Mouse (Mus musculus) MEL (cell line): ENCODE measurements around the gene Col4a6. TPM values are rescaled to one million over a fixed set of nuclear protein-coding genes. Genes with fewer than 3 reads are reported as not detected.

Source experiments
- DNase-seq: peaks from one replicate; pipeline ENCODE4 v3.0.0; 2011; ENCODE audit warnings: low read depth, low spot score
- H3K27ac ChIP-seq: 2 replicates; pipeline ENCODE4 v1.5.1; 2012; ENCODE audit warnings: low read depth, mild to moderate bottlenecking, control low read depth, low read length, moderate library complexity; ENCODE audit not compliant: control insufficient read depth
- H3K27me3 ChIP-seq, 2 experiments: fragments of 150-350 bp in 1 of 2; sonication (generic) in 1 of 2; 2 replicates each; pipeline ENCODE4 v1.6.1; 2012; ENCODE audit warnings: low read length in 2 of 2, mild to moderate bottlenecking in 2 of 2, improper control_type of control experiment in 1 of 2, moderate library complexity in 1 of 2; ENCODE audit not compliant: insufficient read depth in 2 of 2, control insufficient read depth in 1 of 2
- H3K36me3 ChIP-seq, 2 experiments: 2 replicates each; pipeline ENCODE4 v1.6.1; 2012 to 2014; ENCODE audit warnings: low read length in 2 of 2, improper control_type of control experiment in 1 of 2, inconsistent platforms in 1 of 2, mild to moderate bottlenecking in 1 of 2; ENCODE audit not compliant: insufficient read depth in 2 of 2, control insufficient read depth in 1 of 2
- H3K4me1 ChIP-seq, 2 experiments: fragments of 150-350 bp in 1 of 2; sonication (generic) in 1 of 2; 2 replicates each; pipeline ENCODE4 v1.6.1; 2012; ENCODE audit warnings: low read length in 2 of 2, improper control_type of control experiment in 1 of 2, mild to moderate bottlenecking in 1 of 2; ENCODE audit not compliant: insufficient read depth in 2 of 2, control insufficient read depth in 1 of 2
- H3K4me3 ChIP-seq, 2 experiments: fragments of 150-350 bp in 1 of 2; sonication (generic) in 1 of 2; 2 replicates each; pipeline ENCODE4 v1.5.1; 2012; ENCODE audit warnings: low read depth in 2 of 2, low read length in 2 of 2, mild to moderate bottlenecking in 2 of 2, moderate library complexity in 2 of 2, control low read depth in 1 of 2, improper control_type of control experiment in 1 of 2; ENCODE audit not compliant: control insufficient read depth in 1 of 2, insufficient read depth in 1 of 2
- H3K79me2 ChIP-seq: 2 replicates; pipeline ENCODE4 v1.6.1; 2012; ENCODE audit warnings: mild to moderate bottlenecking, low read length, moderate library complexity; ENCODE audit not compliant: control insufficient read depth, poor library complexity, insufficient read depth
- H3K9ac ChIP-seq: 2 replicates; pipeline ENCODE4 v1.6.1; 2012; ENCODE audit warnings: low read depth, mild to moderate bottlenecking, control low read depth, low read length, moderate library complexity; ENCODE audit not compliant: control insufficient read depth, poor library complexity, severe bottlenecking
- H3K9me3 ChIP-seq: fragments of 150-350 bp; sonication (generic); replicated peaks from 2 replicates; pipeline ENCODE4 v1.6.1; 2012; ENCODE audit warnings: mild to moderate bottlenecking, low read length, improper control_type of control experiment, moderate library complexity; ENCODE audit not compliant: insufficient read depth
- CHD2 ChIP-seq: IDR thresholded peaks from 2 replicates; pipeline ENCODE4 v1.6.1; 2011; ENCODE audit warnings: low read length, improper control_type of control experiment
- CTCF ChIP-seq, 3 experiments: IDR thresholded peaks in 2 of 3; conservative IDR thresholded peaks in 1 of 3; 2 replicates each; pipeline ENCODE4 v1.5.1; 2011 to 2012; ENCODE audit warnings: low read length in 3 of 3, low read depth in 2 of 3, mild to moderate bottlenecking in 2 of 3, improper control_type of control experiment in 1 of 3, inconsistent platforms in 1 of 3, mixed read lengths in 1 of 3, moderate library complexity in 1 of 3; ENCODE audit not compliant: control insufficient read depth in 1 of 3, insufficient read depth in 1 of 3, poor library complexity in 1 of 3, severe bottlenecking in 1 of 3
- EP300 ChIP-seq, 2 experiments: IDR thresholded peaks; 2 replicates each; pipeline ENCODE4 v1.6.1; 2011; ENCODE audit warnings: improper control_type of control experiment in 2 of 2, low read length in 2 of 2, low read depth in 1 of 2, mild to moderate bottlenecking in 1 of 2
- GABPA ChIP-seq: IDR thresholded peaks from 2 replicates; pipeline ENCODE4 v1.6.1; 2012; ENCODE audit warnings: low read depth, mild to moderate bottlenecking, inconsistent platforms, low read length, improper control_type of control experiment, moderate library complexity
- MAFK ChIP-seq: IDR thresholded peaks from 2 replicates; pipeline ENCODE4 v1.6.1; 2011; ENCODE audit warnings: low read depth, mild to moderate bottlenecking, low read length, improper control_type of control experiment, borderline replicate concordance
- MAZ ChIP-seq: IDR thresholded peaks from 2 replicates; pipeline ENCODE4 v1.6.1; 2012; ENCODE audit warnings: low read depth, mild to moderate bottlenecking, inconsistent platforms, low read length, improper control_type of control experiment
- MYC ChIP-seq: IDR thresholded peaks from 2 replicates; pipeline ENCODE4 v1.6.1; 2011; ENCODE audit warnings: low read depth, mild to moderate bottlenecking, low read length, improper control_type of control experiment, moderate library complexity
- NELFE ChIP-seq: IDR thresholded peaks from 2 replicates; pipeline ENCODE4 v1.6.1; 2011; ENCODE audit warnings: low read depth, low read length, improper control_type of control experiment
- NRF1 ChIP-seq: IDR thresholded peaks from 2 replicates; pipeline ENCODE4 v1.6.1; 2014; ENCODE audit warnings: low read depth, mild to moderate bottlenecking, inconsistent platforms, low read length, improper control_type of control experiment, moderate library complexity; ENCODE audit not compliant: poor library complexity, insufficient read depth, severe bottlenecking
- POLR2A ChIP-seq, 2 experiments: IDR thresholded peaks; 2 replicates each; pipeline ENCODE4 v1.6.1; 2011 to 2012; ENCODE audit warnings: low read length in 2 of 2, mild to moderate bottlenecking in 2 of 2, control low read depth in 1 of 2, improper control_type of control experiment in 1 of 2, low read depth in 1 of 2, moderate library complexity in 1 of 2; ENCODE audit not compliant: control insufficient read depth in 1 of 2, insufficient read depth in 1 of 2, poor library complexity in 1 of 2
- POLR2AphosphoS5 ChIP-seq: IDR thresholded peaks from 2 replicates; pipeline ENCODE4 v1.6.1; 2012; ENCODE audit warnings: low read depth, borderline replicate concordance, mild to moderate bottlenecking, inconsistent platforms, low read length, moderate library complexity, mixed read lengths
- RCOR1 ChIP-seq: IDR thresholded peaks from 2 replicates; pipeline ENCODE4 v1.6.1; 2012; ENCODE audit warnings: low read depth, mild to moderate bottlenecking, inconsistent platforms, low read length, improper control_type of control experiment
- SMC3 ChIP-seq: IDR thresholded peaks from 2 replicates; pipeline ENCODE4 v1.6.1; 2011; ENCODE audit warnings: low read depth, low read length, improper control_type of control experiment
- TBP ChIP-seq: IDR thresholded peaks from 2 replicates; pipeline ENCODE4 v1.8.0; 2011; ENCODE audit warnings: low read depth, low read length, improper control_type of control experiment
- ZKSCAN1 ChIP-seq: IDR thresholded peaks from 2 replicates; pipeline ENCODE4 v1.6.1; 2012; ENCODE audit warnings: low read depth, mild to moderate bottlenecking, inconsistent platforms, low read length, improper control_type of control experiment, moderate library complexity
- polyA plus RNA-seq, 2 experiments: library from polyadenylated mRNA; stranded (reverse) in 1 of 2; unstranded in 1 of 2; fragments of >175 nt in 1 of 2; fragments of >200 nt in 1 of 2; gene quantifications; 2 replicates each; pipeline versions ENCODE4 v1.2.1 to v1.2.4; 2012; ENCODE audit warnings: low replicate concordance in 2 of 2, low read depth in 1 of 2; ENCODE audit not compliant: insufficient read length in 2 of 2, insufficient read depth in 1 of 2, missing spikeins in 1 of 2
- total RNA-seq: library from RNA; depleted of rRNA; stranded (reverse); fragments of 300-350 nt; gene quantifications from 2 replicates; pipeline ENCODE4 v1.2.3, GENCODE M21; 2012

Col4a6 gene
- total and polyA plus RNA-seq, 3 experiments: not detected

DNA sequence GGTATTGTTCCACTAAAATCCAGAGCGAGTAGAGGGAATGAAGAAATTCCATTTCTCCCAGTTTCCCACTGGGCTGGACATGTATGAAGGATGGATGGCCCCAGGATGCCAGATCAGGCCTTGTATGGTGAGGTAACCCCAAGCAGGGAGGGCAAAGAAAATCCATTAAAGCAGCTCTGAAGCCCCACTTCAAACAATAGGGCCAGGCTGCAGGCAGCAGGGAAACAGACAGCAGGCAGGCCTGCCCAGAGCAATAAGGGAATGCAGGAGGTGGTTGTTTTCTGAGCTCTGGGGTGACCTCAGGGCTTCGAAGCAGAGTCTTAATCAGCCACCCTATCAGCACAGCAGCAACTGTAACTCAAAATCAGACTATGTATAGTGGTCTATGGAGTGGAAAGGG lies 89.2 kb downstream of the Col4a6 start:
- Histone ChIP-seq H3K27me3 (no peaks in the 10 kb centered on the region), H3K36me3 (no peaks in the 10 kb centered on the region), H3K79me2 (no peaks in the 10 kb centered on the region), H3K9ac (no peak overlapping the region), H3K4me1 (no peaks in the 10 kb centered on the region), H3K27ac (no peak overlapping the region), H3K9me3 (no peaks in the 10 kb centered on the region), H3K4me3 (no peak overlapping the region)
- DNase-seq: no peak
- TF ChIP-seq SMC3 (no peak), NRF1 (no peak), ZKSCAN1 (no peak), RCOR1 (no peak), GABPA (no peak), POLR2AphosphoS5 (no peak), MAFK (no peak), MAZ (no peak), CTCF (IDR thresholded peaks at IDR 0.05 in 2 of 3, conservative IDR thresholded peaks at IDR 0.05 in 1 of 3; ENCODE audit: control insufficient read depth in 1 of 3, insufficient read depth in 1 of 3, low read depth in 2 of 3, low read length in 3 of 3, poor library complexity in 1 of 3, severe bottlenecking in 1 of 3) (no peak), POLR2A (IDR thresholded peaks at IDR 0.05; ENCODE audit: control insufficient read depth in 1 of 2, insufficient read depth in 1 of 2, low read depth in 1 of 2, low read length in 2 of 2, poor library complexity in 1 of 2) (no peak), NELFE (no peak), MYC (no peak)

- no peaks in the 10 kb centered on the region for H3K4me1 ChIP-seq
- no peaks in the 10 kb centered on the region for H3K79me2 ChIP-seq
- TF ChIP-seq NRF1 (no peak), RCOR1 (no peak), MAFK (no peak), POLR2A (IDR thresholded peaks at IDR 0.05; ENCODE audit: control insufficient read depth in 1 of 2, insufficient read depth in 1 of 2, low read depth in 1 of 2, low read length in 2 of 2, poor library complexity in 1 of 2) (no peak), ZKSCAN1 (no peak), TBP (no peak), EP300 (IDR thresholded peaks at IDR 0.05; ENCODE audit: low read depth in 1 of 2, low read length in 2 of 2) (no peak), CTCF (IDR thresholded peaks at IDR 0.05 in 2 of 3, conservative IDR thresholded peaks at IDR 0.05 in 1 of 3; ENCODE audit: control insufficient read depth in 1 of 3, insufficient read depth in 1 of 3, low read depth in 2 of 3, low read length in 3 of 3, poor library complexity in 1 of 3, severe bottlenecking in 1 of 3) (no peak), CHD2 (no peak)
- no peaks in the 10 kb centered on the region for H3K36me3 ChIP-seq
- no peaks in the 10 kb centered on the region for H3K27me3 ChIP-seq
- no peak overlapping the region for H3K4me3 ChIP-seq
- no peak overlapping the region for H3K9ac ChIP-seq
- no peaks in the 10 kb centered on the region for H3K9me3 ChIP-seq
- no peak for DNase-seq
- H3K27ac ChIP-seq: no peak overlapping the region
These were observed 103.6 kb downstream of the Col4a6 start for GRCm38 (mm10) chrX:141370276-141370675.
